Mouse (Mus musculus) B cell, adult 2 months (primary cell): ENCODE data around the gene Csrnp2.
A peak's percentile ranks its signal among the peaks of the same experiment; 100 is the strongest.
"Not testable (repeated sequence)": the region's sequence is repeated elsewhere in the genome, so short reads cannot be mapped to it uniquely, and the experiment has no call there.

Source experiments
- DNase-seq, 2 experiments: peaks; one replicate each; pipeline ENCODE4 v3.0.0; 2022

Gene Csrnp2

DNA sequence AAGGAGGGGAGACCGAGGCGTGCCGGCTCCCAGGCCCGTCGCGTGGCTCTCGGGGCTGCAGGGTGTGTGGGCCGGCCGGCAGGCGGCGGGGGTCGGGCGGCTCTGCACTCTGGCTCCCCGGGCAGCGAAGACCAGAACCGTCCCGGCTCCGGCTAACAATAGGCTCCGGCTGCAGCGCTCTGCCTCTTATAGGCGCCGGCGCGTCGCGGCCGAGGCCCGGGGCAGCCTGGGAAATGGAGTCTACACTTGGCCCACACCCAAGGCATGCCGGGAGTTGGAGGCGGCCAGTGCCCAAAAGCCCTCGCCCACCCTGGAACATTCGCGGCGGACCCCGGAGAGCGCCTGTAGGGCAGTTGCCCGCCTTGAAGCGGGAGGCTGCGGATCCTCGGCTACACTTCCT is at the start of gene Csrnp2:
Gene Csrnp2, minus strand, starts transcription at position 387 of the 400 bp plus-strand sequence.
- peak; percentile 84 to 85 for DNase-seq

DNA sequence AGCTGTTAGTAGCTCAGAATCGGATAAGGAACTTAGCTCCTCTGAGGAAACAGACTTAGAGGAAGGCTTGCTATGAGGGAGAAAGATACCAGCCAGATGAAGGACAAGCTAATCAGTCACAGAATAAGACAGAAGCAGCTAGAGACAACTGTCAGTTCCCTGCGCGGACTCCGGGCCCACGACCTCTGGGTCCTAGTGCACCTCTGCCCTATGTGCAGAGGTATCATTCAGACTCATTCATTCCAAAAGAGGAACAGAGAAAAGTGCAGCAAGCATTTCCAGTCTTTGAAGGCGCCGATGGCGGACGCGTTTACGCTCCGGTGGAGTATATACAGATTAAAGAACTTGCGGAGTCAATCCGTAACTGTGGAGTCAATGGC is 48.4 kb upstream of the Csrnp2 start:
- DNase-seq, result peak; percentile 12 to 21

DNA sequence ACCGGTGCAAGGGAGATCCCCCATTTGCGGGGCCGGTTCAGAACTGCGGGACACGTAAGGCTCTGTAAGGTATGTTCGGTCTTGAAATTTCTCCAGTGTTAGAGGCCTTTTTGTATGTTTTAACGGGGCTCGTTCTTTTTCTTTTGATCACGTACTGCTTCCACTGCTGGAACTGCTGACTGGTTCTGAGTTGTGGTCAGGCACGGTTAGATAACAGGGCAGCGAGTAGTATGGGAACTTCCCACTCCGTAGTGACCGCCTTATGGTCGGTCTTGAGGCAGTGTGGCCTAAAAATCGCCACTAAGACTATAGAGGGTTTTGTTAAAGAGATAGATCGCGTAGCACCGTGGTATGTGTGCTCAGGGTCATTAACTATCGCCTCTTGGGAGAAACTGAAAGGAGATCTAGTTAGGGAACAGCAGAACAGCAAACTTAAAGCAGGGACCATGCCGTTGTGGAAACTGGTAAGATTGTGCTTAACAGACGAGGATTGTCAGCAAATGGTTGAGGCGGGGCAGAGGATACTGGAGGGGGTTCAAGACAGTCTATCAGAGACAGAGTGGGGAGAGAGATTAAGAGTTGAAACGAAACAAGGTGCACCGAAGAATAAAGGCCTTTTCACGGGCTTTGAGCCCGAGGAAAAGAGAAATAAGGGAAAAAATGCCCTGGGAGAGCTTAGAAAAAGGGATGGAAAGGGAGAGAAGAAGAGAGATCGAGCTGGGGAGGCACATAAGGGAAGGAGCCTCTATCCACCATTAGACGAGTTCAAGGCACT is 47.8 kb upstream of the Csrnp2 start:
- not testable (repeated sequence) for DNase-seq

DNA sequence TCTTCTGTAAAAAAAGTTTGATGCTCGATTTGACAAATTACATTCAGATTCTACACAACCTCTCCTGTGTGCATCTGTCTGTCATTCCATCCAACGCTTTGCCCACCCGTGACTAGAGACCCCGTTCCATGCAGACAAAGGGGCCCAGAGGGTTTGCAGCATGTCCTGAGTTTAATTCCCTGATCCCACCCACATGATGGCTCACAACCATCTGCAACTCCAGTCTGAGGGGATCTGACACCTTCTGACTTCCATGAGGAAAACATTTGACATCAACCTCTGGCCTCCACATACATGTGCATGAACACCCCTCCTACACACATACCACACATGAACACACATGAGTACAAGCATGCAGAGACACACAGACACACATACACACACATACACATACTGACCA is 46.1 kb upstream of the Csrnp2 start:
- DNase-seq, result no peak

DNA sequence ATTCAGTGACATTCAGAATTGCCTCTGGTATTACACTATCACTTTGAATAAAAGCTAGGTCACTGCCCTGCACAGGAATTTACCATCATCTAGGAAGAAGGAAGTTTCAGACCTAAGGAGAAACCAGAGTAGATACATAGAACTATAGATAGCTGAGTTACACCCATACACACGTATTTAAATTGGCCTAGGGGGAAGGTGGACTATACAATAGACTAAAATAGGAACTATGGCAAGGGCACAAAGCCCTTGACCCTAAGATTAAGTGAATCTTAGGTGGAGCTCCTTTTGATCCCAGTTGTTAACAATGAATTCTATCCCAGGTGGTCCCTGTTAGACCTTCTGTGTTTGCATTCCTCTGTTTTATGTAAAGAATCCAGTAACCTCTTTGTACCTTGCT is 45.7 kb upstream of the Csrnp2 start:
- DNase-seq, result not testable (repeated sequence)

DNA sequence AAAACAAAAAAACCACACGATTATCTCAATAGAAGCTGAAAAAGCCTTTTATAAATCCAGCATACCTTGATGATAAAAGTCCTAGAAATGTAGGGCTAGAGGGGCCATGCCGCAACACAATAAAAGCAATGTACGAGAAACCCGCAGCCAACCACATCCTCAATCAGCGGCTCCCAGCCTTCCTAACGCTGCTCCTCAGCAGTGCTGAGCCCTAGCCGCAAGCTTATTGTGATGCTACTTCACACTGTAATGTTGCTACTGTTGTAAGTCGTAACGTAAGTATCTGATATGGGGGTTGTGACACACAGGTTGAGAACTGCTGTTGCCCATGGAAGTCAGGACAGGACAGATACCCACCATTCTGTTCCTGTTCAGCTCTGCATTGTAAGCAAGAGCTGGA is 44.1 kb upstream of the Csrnp2 start:
- no peak for DNase-seq

DNA sequence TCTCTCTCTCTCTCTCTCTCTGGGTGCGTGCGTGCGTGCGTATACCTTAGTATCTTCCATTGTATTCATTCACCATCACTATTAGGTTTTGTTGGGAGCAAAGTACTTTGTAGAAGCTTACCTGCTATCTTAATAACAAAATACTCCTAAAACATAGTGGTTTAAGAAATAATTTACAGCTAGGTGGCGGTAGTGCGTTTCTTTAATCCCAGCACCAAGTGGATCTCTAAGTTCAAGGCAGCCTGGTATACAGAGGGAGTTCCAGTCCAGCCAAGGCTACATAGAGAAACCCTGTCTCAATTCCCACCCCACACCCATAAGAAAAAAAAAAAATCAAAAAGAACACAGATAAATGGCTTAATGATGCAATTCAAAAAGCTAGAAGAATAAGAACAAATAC is 42.6 kb upstream of the Csrnp2 start:
- peak; percentile 50 to 54 for DNase-seq

DNA sequence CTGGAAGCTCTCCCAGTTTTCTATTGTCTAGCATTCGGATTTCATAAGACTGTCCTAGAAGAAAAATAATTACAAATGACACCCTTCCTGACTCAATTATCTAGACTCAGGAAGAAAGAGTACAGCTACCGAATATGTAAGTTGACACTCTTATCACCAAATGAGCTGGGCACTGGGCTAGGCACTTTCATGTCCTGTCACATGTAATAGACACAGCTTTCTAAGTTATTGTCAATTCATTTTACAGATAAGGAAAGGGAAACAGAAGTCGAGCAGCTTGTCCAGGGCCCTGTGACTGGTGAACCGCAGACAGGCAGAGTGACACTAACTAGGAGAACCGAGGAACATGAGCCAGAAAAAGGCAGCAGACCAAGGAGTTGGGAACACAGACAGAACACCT is 32.6 kb upstream of the Csrnp2 start:
- DNase-seq, result no peak

DNA sequence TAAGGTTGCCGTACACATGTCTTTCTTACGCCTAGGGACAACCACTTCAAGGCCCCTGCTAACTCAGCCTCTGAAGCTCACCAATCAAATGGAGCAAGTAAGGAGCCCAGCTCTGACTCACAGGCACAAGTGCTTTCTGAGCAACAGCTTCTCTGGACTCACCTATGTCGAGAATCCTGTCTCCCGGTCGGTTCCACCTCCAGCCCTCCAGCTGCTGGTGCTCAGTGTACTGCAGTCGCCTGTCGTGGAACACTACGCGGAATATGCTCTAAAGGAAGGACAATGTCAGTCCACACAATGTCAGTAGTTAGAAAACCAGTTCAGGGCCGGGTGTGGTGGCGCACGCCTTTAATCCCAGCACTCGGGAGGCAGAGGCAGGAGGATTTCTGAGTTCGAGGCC is 30.1 kb upstream of the Csrnp2 start:
- no peak for DNase-seq

DNA sequence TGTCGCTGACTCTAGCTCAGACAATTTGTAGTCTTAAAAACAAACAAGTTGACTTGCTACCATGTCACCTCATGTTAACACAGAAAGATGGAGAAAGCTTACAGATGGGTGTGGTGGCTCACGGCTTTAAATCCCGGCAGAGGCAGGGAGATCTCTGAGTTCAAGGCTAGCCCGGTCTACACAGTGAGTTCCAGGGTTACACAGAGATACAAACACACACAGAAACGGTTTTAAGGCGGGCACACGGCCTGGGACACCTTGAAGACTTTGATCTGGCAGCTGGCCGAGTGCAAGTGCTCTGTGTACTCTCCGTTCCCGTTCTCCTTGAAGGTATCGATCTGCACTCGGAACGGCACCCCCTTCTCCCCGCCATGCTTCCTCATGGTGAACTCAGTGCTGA is 25.0 kb upstream of the Csrnp2 start:
- no peak for DNase-seq

DNA sequence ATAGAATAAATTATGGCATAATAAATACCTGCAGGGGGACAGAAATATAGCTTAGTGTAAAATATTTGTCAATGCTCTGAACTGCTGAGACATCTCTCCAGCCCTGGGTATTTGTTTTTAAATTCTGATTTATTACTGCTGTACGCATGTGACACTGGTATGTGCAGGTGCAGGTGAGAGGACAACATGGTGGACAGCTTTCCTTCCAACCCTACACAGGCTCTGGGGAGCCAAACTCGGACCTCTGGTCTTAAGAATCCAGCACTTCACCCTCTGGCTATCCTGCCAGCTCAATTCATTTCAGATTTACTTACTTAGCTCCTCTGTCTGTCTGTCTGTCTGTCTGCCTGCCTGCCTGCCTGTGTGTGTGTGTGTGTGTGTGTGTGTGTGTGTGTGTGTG is 19.8 kb upstream of the Csrnp2 start:
- no peak for DNase-seq

DNA sequence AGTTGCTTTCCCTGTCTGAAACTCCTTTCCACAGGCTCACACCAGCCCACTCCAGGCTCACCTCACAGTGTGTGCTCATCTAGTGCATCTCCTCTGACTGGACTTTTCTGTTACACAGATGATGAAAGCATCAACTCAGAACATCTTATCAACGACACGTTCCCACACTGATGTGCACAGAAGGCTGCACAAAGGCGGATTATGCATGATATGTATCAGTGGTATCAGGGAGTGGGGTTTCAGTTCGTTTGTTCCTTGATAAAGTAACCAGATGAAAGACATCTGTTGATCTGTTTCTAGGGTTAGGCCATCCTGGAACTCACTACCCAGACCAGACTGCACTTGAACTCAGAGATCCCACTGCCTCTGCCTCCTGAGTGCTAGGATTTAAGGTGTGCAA is 18.1 kb upstream of the Csrnp2 start:
- no peak for DNase-seq

DNA sequence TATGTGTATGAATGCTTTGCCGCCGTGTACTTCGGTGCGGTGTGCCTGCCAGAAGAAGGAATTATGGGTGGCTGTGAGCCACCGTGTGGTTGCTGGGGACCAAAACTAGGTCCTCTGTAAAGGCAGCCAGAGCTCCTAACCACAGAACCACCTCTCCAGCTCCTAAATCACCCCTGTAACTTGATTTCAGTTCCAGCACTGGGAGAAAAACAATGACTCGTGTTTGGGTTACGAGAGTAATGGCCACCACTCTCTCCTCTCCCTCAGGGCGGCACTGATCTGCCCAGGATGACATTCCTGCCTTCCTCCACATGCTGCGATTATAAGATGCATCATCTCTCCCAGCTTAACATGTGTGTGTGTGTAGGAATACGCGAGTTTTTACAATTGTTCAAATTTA is 14.8 kb upstream of the Csrnp2 start:
- no peak for DNase-seq

DNA sequence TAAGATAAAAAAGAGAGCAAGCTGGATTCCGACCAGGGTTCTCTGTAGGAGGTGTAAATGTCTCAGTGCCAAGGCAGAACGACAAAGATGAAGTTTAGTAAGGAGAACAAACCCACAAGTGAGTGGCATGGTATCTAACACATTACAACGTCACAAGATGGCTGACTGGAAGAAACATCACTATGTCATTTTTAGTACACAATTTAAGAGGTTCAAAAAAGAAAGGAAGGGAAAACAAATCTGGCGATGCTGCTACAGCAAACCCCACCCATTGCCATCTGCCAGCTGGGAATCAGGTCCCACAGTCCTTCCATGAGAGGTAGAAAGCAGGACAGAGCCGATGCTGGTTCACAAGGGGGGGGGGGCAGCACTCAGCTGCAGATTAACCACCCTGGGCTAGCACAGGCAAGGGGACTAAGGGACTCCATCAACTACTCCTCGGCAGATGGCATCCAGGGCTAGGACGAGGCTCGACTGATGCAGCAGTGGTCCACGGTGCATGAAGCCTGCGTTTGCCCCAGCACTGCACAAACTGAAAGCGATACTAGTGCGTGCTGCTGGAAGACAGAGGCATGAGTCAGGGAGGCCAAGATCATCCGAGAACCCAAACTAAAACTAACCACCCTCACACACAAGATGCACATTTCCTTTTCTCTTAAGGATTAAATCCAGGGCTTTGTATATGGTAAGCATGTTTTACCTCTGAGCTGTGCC is 13.3 kb upstream of the Csrnp2 start:
- DNase-seq, result no peak

DNA sequence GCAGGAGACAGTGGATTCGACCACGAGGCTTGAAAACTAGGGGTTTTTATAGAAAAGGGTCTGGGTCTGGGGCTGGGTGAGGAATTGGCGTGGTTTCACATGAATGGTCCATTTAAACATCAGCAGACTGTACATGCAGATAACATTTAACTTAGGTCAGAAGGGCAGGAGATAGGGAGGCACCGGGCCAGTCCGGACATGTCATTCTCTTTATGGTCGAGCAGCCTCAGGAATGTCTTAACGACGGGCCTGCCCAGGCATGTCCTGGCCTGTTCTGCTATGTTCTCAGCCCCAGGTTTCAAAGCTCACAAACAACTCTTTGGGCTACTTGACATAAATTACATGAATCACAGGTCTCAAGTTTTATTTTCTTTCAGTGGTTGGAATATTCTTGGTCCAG is 4.2 kb upstream of the Csrnp2 start:
- not testable (repeated sequence) for DNase-seq

DNA sequence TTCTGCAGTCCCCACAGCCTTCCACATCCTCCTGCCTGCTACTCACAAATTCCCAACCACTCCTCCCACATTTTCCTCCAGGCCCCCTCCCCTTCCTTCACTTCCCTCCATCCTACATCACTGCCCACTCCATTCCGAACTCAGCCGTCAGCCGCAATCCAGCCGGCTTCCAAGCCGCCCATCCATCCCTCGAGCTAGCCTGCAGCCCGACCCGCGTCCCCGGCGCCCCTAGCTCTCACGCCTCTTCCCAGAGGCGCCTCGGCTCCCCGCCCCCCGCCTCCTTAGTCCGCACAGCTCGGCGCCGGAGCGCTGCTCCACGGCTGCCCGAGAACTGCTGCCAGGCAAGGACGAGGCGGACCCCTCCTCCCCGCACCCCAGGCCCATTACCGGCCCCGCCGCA is 641 bp downstream of the Csrnp2 start:
- DNase-seq, result no peak

DNA sequence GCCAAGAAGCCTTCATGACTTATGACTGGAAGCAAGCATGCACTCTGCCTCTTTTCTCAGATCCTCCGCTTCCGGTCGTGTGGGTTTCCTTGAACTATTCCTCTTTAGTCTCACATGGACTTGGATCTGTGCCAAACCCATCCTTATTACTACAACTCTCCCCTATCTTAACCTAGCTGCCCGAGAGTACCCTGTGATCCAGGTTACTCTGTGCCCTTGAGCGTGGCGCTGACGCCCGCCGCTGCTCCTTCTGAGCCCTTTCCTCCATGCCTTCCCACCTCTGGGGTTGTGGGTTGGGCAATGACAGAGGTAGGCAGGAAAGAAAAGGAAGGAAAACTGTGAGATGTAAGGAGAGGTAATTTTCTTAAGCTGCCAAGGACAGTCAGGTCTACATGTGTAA is 3.3 kb downstream of the Csrnp2 start:
- DNase-seq, result no peak

DNA sequence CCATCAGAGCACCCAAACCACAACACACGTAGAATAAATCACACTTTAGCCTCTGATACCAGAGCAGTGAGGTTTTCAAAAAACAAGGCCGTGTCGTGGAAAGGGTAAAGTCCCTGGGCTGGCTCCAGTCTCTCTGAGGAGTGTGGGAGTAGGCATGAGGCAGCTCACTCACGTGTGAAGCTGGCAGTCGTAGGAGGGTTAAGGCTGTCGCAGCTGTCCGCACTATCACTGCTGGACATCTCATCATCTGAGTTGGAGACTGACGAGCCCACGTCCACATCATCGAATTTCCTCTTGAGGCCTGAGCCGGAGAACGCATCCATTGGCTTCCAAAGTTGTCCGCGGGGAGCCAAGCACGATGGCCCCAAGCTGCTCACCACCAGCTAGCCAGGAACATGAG is 6.0 kb downstream of the Csrnp2 start:
- DNase-seq, result no peak

DNA sequence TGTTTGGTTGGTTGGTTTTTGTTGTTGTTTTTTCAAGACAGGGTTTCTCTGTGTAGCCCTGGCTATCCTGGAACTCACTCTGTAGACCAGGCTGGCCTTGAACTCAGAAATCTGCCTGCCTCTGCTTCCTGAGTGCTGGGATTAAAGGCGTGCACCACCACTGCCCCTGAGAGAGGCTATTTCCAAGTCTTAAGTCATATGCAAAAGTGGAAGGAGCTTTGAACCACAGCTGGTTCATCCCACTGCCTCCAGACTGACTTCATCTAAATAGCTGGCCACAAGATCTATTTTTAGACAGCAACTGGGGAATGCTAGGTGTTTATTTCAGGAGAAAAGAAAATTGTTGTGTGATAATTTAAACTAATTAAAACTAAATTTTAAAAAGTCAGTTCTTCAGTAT is 7.0 kb downstream of the Csrnp2 start:
- not testable (repeated sequence) for DNase-seq

DNA sequence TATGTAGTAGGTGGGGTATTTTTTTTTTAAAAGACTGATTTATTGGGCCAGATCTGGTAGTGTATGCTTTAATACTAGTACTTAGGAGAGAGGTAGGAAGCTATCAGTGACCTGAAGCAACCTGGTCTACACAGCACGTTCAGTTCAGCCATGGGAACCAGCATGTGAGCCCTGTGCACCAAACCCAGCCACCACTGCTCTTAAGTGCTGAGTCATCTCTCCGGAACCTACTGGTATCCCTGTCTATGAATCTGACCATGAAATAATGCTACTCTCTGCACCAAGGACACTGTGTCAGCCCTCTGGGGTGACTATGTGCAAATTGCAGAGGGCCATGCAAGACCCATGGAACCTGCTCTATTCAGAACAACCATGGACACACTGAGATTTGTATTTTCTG is 8.2 kb downstream of the Csrnp2 start:
- no peak for DNase-seq

DNA sequence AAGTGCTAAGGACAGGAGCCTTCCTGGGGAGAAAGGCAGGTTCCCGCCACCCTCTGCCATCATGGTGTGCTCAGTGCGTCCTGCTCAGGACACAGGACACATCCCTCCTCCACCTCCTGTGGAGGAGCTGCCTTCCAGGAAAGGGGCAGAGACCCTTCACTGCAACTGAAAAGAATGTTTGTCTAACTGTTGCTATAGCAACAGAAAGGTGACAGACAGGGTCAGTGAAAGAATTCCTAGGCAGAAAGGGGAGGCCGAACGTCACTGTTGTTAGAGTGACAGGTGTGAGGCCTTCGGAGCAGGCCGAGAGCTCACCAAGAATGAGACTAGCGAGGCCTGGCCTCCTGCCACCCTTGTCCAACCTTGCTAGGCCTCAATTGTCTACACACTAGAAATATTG is 8.8 kb downstream of the Csrnp2 start:
- no peak for DNase-seq

DNA sequence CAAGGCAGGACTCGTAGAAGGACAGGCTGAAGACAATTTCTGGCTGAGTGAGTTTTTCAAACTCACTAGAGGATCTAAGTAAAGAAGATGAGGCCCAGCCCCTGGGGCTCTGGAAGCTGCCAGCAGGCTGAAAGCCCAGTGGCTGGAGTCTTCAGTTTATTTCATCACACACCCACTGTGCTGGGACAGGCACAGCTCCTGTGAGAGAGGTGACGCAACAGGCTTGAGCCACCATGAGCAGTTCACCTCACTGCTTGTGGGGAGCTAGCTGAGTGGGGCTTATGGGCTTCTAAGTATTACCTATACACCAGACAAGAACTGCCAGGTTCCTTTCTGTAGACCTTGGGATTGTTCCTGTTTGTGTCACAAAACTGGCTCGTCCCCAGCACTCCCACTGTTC is 9.7 kb downstream of the Csrnp2 start:
- no peak for DNase-seq

DNA sequence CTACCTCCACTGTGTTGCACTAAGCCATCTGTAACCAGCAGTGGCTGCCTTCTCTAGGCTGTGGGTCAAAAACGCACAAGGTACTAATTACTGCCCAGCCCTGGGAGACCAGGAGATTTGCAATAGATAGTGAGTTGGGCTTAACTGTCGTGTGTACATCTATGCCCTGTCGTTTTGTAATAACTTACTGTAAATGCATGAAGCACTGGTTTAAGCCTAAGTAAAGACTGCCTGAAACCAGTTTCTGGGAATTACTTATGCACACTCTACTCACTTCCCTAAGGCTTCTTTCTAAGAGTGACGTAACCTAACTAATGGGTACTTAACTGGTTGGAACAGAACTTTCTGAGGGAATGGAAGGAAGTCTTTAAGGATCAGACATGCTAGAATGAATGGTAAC is 16.4 kb downstream of the Csrnp2 start:
- no peak for DNase-seq

DNA sequence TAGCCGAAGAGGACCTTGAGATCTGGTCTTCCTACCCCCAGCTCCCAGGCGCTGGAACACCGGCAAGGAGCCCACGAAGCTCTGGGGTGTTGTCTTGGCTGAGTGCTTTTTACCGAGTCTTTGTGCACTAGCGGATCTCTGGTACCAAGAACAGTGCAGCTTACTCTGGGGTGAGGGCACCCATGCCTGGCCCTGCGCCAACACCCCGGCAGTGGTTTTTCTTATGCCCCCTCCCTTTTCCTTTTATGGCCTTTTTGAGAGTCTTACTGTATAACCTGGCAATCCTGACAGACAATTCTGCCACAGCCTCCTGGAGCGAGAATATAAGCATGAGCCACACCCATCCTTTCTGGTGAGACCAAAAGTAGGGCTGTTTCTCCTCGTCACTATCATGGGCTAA is 16.9 kb downstream of the Csrnp2 start:
- DNase-seq, result no peak
